Mouse (Mus musculus) heart, postnatal 0 days (tissue): Measurements from ENCODE around the gene Mrps7.

Experiments used
- CTCF ChIP-seq: IDR thresholded peaks from 2 replicates; pipeline ENCODE4 v1.5.1; 2016; ENCODE audit warnings: antibody characterized with exemption, control low read depth, low read depth
- EP300 ChIP-seq: IDR thresholded peaks from 2 replicates; pipeline ENCODE4 v1.6.1; 2016; ENCODE audit warnings: antibody characterized with exemption, low read depth

GRCm38 (mm10) chr11:115612410-115613137 is 8.8 kb downstream of the Mrps7 start, which contains the start of gene Mif4gd:
- TF ChIP-seq CTCF = peak; percentile 39
- TF ChIP-seq EP300 = no peak
